Mouse (Mus musculus) MEL (cell line): ENCODE results near the gene Parpbp. TPM values are rescaled to one million over a fixed set of nuclear protein-coding genes. Genes with fewer than 3 reads are reported as not detected.

Source experiments
- DNase-seq: peaks from one replicate; pipeline ENCODE4 v3.0.0; 2011; ENCODE audit warnings: low read depth, low spot score
- H3K27ac ChIP-seq: 2 replicates; pipeline ENCODE4 v1.5.1; 2012; ENCODE audit warnings: low read depth, mild to moderate bottlenecking, control low read depth, low read length, moderate library complexity; ENCODE audit not compliant: control insufficient read depth
- H3K27me3 ChIP-seq, 2 experiments: fragments of 150-350 bp in 1 of 2; sonication (generic) in 1 of 2; 2 replicates each; pipeline ENCODE4 v1.6.1; 2012; ENCODE audit warnings: low read length in 2 of 2, mild to moderate bottlenecking in 2 of 2, improper control_type of control experiment in 1 of 2, moderate library complexity in 1 of 2; ENCODE audit not compliant: insufficient read depth in 2 of 2, control insufficient read depth in 1 of 2
- H3K36me3 ChIP-seq, 2 experiments: 2 replicates each; pipeline ENCODE4 v1.6.1; 2012 to 2014; ENCODE audit warnings: low read length in 2 of 2, improper control_type of control experiment in 1 of 2, inconsistent platforms in 1 of 2, mild to moderate bottlenecking in 1 of 2; ENCODE audit not compliant: insufficient read depth in 2 of 2, control insufficient read depth in 1 of 2
- H3K4me1 ChIP-seq, 2 experiments: fragments of 150-350 bp in 1 of 2; sonication (generic) in 1 of 2; 2 replicates each; pipeline ENCODE4 v1.6.1; 2012; ENCODE audit warnings: low read length in 2 of 2, improper control_type of control experiment in 1 of 2, mild to moderate bottlenecking in 1 of 2; ENCODE audit not compliant: insufficient read depth in 2 of 2, control insufficient read depth in 1 of 2
- H3K4me3 ChIP-seq, 2 experiments: fragments of 150-350 bp in 1 of 2; sonication (generic) in 1 of 2; 2 replicates each; pipeline ENCODE4 v1.5.1; 2012; ENCODE audit warnings: low read depth in 2 of 2, low read length in 2 of 2, mild to moderate bottlenecking in 2 of 2, moderate library complexity in 2 of 2, control low read depth in 1 of 2, improper control_type of control experiment in 1 of 2; ENCODE audit not compliant: control insufficient read depth in 1 of 2, insufficient read depth in 1 of 2
- H3K79me2 ChIP-seq: 2 replicates; pipeline ENCODE4 v1.6.1; 2012; ENCODE audit warnings: mild to moderate bottlenecking, low read length, moderate library complexity; ENCODE audit not compliant: control insufficient read depth, poor library complexity, insufficient read depth
- H3K9ac ChIP-seq: 2 replicates; pipeline ENCODE4 v1.6.1; 2012; ENCODE audit warnings: low read depth, mild to moderate bottlenecking, control low read depth, low read length, moderate library complexity; ENCODE audit not compliant: control insufficient read depth, poor library complexity, severe bottlenecking
- H3K9me3 ChIP-seq: fragments of 150-350 bp; sonication (generic); replicated peaks from 2 replicates; pipeline ENCODE4 v1.6.1; 2012; ENCODE audit warnings: mild to moderate bottlenecking, low read length, improper control_type of control experiment, moderate library complexity; ENCODE audit not compliant: insufficient read depth
- BHLHE40 ChIP-seq: IDR thresholded peaks from 2 replicates; pipeline ENCODE4 v1.6.1; 2012; ENCODE audit warnings: low read depth, mild to moderate bottlenecking, inconsistent platforms, low read length, improper control_type of control experiment, borderline replicate concordance
- CHD1 ChIP-seq: IDR thresholded peaks from 2 replicates; pipeline ENCODE4 v1.6.1; 2012; ENCODE audit warnings: low read depth, mild to moderate bottlenecking, inconsistent platforms, low read length, improper control_type of control experiment
- CHD2 ChIP-seq: IDR thresholded peaks from 2 replicates; pipeline ENCODE4 v1.6.1; 2011; ENCODE audit warnings: low read length, improper control_type of control experiment
- CTCF ChIP-seq, 3 experiments: IDR thresholded peaks in 2 of 3; conservative IDR thresholded peaks in 1 of 3; 2 replicates each; pipeline ENCODE4 v1.5.1; 2011 to 2012; ENCODE audit warnings: low read length in 3 of 3, low read depth in 2 of 3, mild to moderate bottlenecking in 2 of 3, improper control_type of control experiment in 1 of 3, inconsistent platforms in 1 of 3, mixed read lengths in 1 of 3, moderate library complexity in 1 of 3; ENCODE audit not compliant: control insufficient read depth in 1 of 3, insufficient read depth in 1 of 3, poor library complexity in 1 of 3, severe bottlenecking in 1 of 3
- E2F4 ChIP-seq: IDR thresholded peaks from 2 replicates; pipeline ENCODE4 v1.6.1; 2011; ENCODE audit warnings: low read depth, low read length, improper control_type of control experiment, borderline replicate concordance
- EP300 ChIP-seq, 2 experiments: IDR thresholded peaks; 2 replicates each; pipeline ENCODE4 v1.6.1; 2011; ENCODE audit warnings: improper control_type of control experiment in 2 of 2, low read length in 2 of 2, low read depth in 1 of 2, mild to moderate bottlenecking in 1 of 2
- GABPA ChIP-seq: IDR thresholded peaks from 2 replicates; pipeline ENCODE4 v1.6.1; 2012; ENCODE audit warnings: low read depth, mild to moderate bottlenecking, inconsistent platforms, low read length, improper control_type of control experiment, moderate library complexity
- GATA1 ChIP-seq: IDR thresholded peaks from 2 replicates; pipeline ENCODE4 v1.6.1; 2011; ENCODE audit warnings: low read depth, low read length, improper control_type of control experiment
- HCFC1 ChIP-seq: IDR thresholded peaks from 2 replicates; pipeline ENCODE4 v1.6.1; 2012; ENCODE audit warnings: low read depth, mild to moderate bottlenecking, inconsistent platforms, low read length, improper control_type of control experiment, moderate library complexity
- JUND ChIP-seq: IDR thresholded peaks from 2 replicates; pipeline ENCODE4 v1.6.1; 2011; ENCODE audit warnings: low read depth, mild to moderate bottlenecking, improper control_type of control experiment, low read length
- KAT2A ChIP-seq: conservative IDR thresholded peaks from 2 replicates; pipeline ENCODE4 v1.6.1; 2012; ENCODE audit warnings: low read depth, low read length, improper control_type of control experiment, inconsistent platforms
- MEF2A ChIP-seq: IDR thresholded peaks from 2 replicates; pipeline ENCODE4 v1.6.1; 2014; ENCODE audit warnings: low read depth, mild to moderate bottlenecking, inconsistent platforms, low read length, improper control_type of control experiment; ENCODE audit not compliant: poor library complexity, insufficient replicate concordance, severe bottlenecking; ENCODE audit errors: extremely low read depth
- MXI1 ChIP-seq: IDR thresholded peaks from 2 replicates; pipeline ENCODE4 v1.6.1; 2011; ENCODE audit warnings: mild to moderate bottlenecking, low read depth, low read length, improper control_type of control experiment
- MYB ChIP-seq: IDR thresholded peaks from 2 replicates; pipeline ENCODE4 v1.6.1; 2011; ENCODE audit warnings: mild to moderate bottlenecking, low read depth, low read length, improper control_type of control experiment
- MYC ChIP-seq: IDR thresholded peaks from 2 replicates; pipeline ENCODE4 v1.6.1; 2011; ENCODE audit warnings: low read depth, mild to moderate bottlenecking, low read length, improper control_type of control experiment, moderate library complexity
- NRF1 ChIP-seq: IDR thresholded peaks from 2 replicates; pipeline ENCODE4 v1.6.1; 2014; ENCODE audit warnings: low read depth, mild to moderate bottlenecking, inconsistent platforms, low read length, improper control_type of control experiment, moderate library complexity; ENCODE audit not compliant: poor library complexity, insufficient read depth, severe bottlenecking
- POLR2A ChIP-seq, 2 experiments: IDR thresholded peaks; 2 replicates each; pipeline ENCODE4 v1.6.1; 2011 to 2012; ENCODE audit warnings: low read length in 2 of 2, mild to moderate bottlenecking in 2 of 2, control low read depth in 1 of 2, improper control_type of control experiment in 1 of 2, low read depth in 1 of 2, moderate library complexity in 1 of 2; ENCODE audit not compliant: control insufficient read depth in 1 of 2, insufficient read depth in 1 of 2, poor library complexity in 1 of 2
- POLR2AphosphoS2 ChIP-seq: IDR thresholded peaks from 2 replicates; pipeline ENCODE4 v1.6.1; 2011; ENCODE audit warnings: low read length, improper control_type of control experiment
- POLR2AphosphoS5 ChIP-seq: IDR thresholded peaks from 2 replicates; pipeline ENCODE4 v1.6.1; 2012; ENCODE audit warnings: low read depth, borderline replicate concordance, mild to moderate bottlenecking, inconsistent platforms, low read length, moderate library complexity, mixed read lengths
- SIN3A ChIP-seq: IDR thresholded peaks from 2 replicates; pipeline ENCODE4 v1.6.1; 2012; ENCODE audit warnings: low read length, improper control_type of control experiment, inconsistent platforms
- TCF12 ChIP-seq: IDR thresholded peaks from 2 replicates; pipeline ENCODE4 v1.6.1; 2014; ENCODE audit warnings: low read depth, mild to moderate bottlenecking, inconsistent platforms, low read length, improper control_type of control experiment, moderate library complexity
- UBTF ChIP-seq: IDR thresholded peaks from 2 replicates; pipeline ENCODE4 v1.6.1; 2012; ENCODE audit warnings: low read depth, mild to moderate bottlenecking, inconsistent platforms, low read length, improper control_type of control experiment, moderate library complexity, borderline replicate concordance; ENCODE audit not compliant: insufficient read depth
- USF1 ChIP-seq: IDR thresholded peaks from 2 replicates; pipeline ENCODE4 v1.6.1; 2014; ENCODE audit warnings: low read depth, mild to moderate bottlenecking, inconsistent platforms, low read length, improper control_type of control experiment, moderate library complexity
- USF2 ChIP-seq, 2 experiments: IDR thresholded peaks; 2 replicates each; pipeline ENCODE4 v1.6.1; 2011 to 2012; ENCODE audit warnings: improper control_type of control experiment in 2 of 2, low read length in 2 of 2, borderline replicate concordance in 1 of 2, inconsistent platforms in 1 of 2, low read depth in 1 of 2, mild to moderate bottlenecking in 1 of 2; ENCODE audit not compliant: insufficient read depth in 1 of 2
- ZMIZ1 ChIP-seq: IDR thresholded peaks from 2 replicates; pipeline ENCODE4 v1.6.1; 2012; ENCODE audit warnings: low read depth, mild to moderate bottlenecking, inconsistent platforms, low read length, improper control_type of control experiment, moderate library complexity
- ZNF384 ChIP-seq: IDR thresholded peaks from 2 replicates; pipeline ENCODE4 v1.6.1; 2012; ENCODE audit warnings: low read depth, mild to moderate bottlenecking, inconsistent platforms, low read length, improper control_type of control experiment
- polyA plus RNA-seq, 2 experiments: library from polyadenylated mRNA; stranded (reverse) in 1 of 2; unstranded in 1 of 2; fragments of >175 nt in 1 of 2; fragments of >200 nt in 1 of 2; gene quantifications; 2 replicates each; pipeline versions ENCODE4 v1.2.1 to v1.2.4; 2012; ENCODE audit warnings: low replicate concordance in 2 of 2, low read depth in 1 of 2; ENCODE audit not compliant: insufficient read length in 2 of 2, insufficient read depth in 1 of 2, missing spikeins in 1 of 2
- total RNA-seq: library from RNA; depleted of rRNA; stranded (reverse); fragments of 300-350 nt; gene quantifications from 2 replicates; pipeline ENCODE4 v1.2.3, GENCODE M21; 2012

The Parpbp gene
- total and polyA plus RNA-seq, 3 experiments = 14.6 to 17.6 TPM; not detected in 1

- Histone ChIP-seq H3K9me3 (no peaks in the 10 kb centered on the region), H3K27me3 (no peaks in the 10 kb centered on the region), H3K4me3 (no peak overlapping the region), H3K36me3 (peaks cover 0 to 34% of the 10 kb centered on the region in 2 experiments; a peak in 2 of 4 replicates), H3K4me1 (no peaks in the 10 kb centered on the region), H3K79me2 (no peaks in the 10 kb centered on the region; the same call in 1 of the 2 replicates), H3K27ac (no peak overlapping the region), H3K9ac (no peak overlapping the region)
- DNase-seq = no peak
- TF ChIP-seq GABPA (no peak), ZMIZ1 (no peak), NRF1 (no peak), E2F4 (no peak), KAT2A (no peak), CHD1 (no peak), ZNF384 (no peak), MYB (no peak), POLR2A (IDR thresholded peaks at IDR 0.05; ENCODE audit: control insufficient read depth in 1 of 2, insufficient read depth in 1 of 2, low read depth in 1 of 2, low read length in 2 of 2, poor library complexity in 1 of 2) (no peak), USF2 (IDR thresholded peaks at IDR 0.05; ENCODE audit: borderline replicate concordance in 1 of 2, insufficient read depth in 1 of 2, low read depth in 1 of 2, low read length in 2 of 2) (no peak)
Measured at GRCm38 (mm10) chr10:88162676-88163075, 15.9 kb upstream of the Parpbp start.

GRCm38 (mm10) chr10:88162096-88162495, 15.4 kb upstream of the Parpbp start:
- Histone ChIP-seq H3K27ac (no peak overlapping the region), H3K4me1 (no peaks in the 10 kb centered on the region), H3K9me3 (no peaks in the 10 kb centered on the region), H3K9ac (no peak overlapping the region), H3K4me3 (no peak overlapping the region), H3K79me2 (no peaks in the 10 kb centered on the region; the same call in 1 of the 2 replicates), H3K27me3 (no peaks in the 10 kb centered on the region), H3K36me3 (peaks cover 0 to 39% of the 10 kb centered on the region in 2 experiments; a peak in 2 of 4 replicates)
- DNase-seq = no peak
- no peak for TF ChIP-seq POLR2AphosphoS2
- no peak for TF ChIP-seq USF1
- TF ChIP-seq MXI1 = no peak
- TF ChIP-seq GATA1 = no peak
- no peak for TF ChIP-seq POLR2AphosphoS5

- no peak overlapping the region for H3K4me3 ChIP-seq
Measured at GRCm38 (mm10) chr10:88151658-88152057, 4.9 kb upstream of the Parpbp start.

More at GRCm38 (mm10) chr10:88151658-88152057, 4.9 kb upstream of the Parpbp start:
- no peak for TF ChIP-seq UBTF
- TF ChIP-seq MEF2A = no peak
- no peak for TF ChIP-seq EP300 (IDR thresholded peaks at IDR 0.05; ENCODE audit: low read depth in 1 of 2, low read length in 2 of 2)
- no peak for TF ChIP-seq TCF12
- no peak for TF ChIP-seq POLR2A (IDR thresholded peaks at IDR 0.05; ENCODE audit: control insufficient read depth in 1 of 2, insufficient read depth in 1 of 2, low read depth in 1 of 2, low read length in 2 of 2, poor library complexity in 1 of 2)
- no peak for TF ChIP-seq BHLHE40
- no peak for TF ChIP-seq JUND
- TF ChIP-seq CHD2 = no peak
- no peak for TF ChIP-seq MYC
- no peak for TF ChIP-seq HCFC1
- no peak for TF ChIP-seq SIN3A
- TF ChIP-seq CTCF (IDR thresholded peaks at IDR 0.05 in 2 of 3, conservative IDR thresholded peaks at IDR 0.05 in 1 of 3; ENCODE audit: control insufficient read depth in 1 of 3, insufficient read depth in 1 of 3, low read depth in 2 of 3, low read length in 3 of 3, poor library complexity in 1 of 3, severe bottlenecking in 1 of 3) = no peak
- Histone ChIP-seq H3K27ac (no peak overlapping the region), H3K9me3 (no peaks in the 10 kb centered on the region), H3K9ac (no peak overlapping the region), H3K27me3 (no peaks in the 10 kb centered on the region), H3K4me1 (peaks cover 0 to 3% of the 10 kb centered on the region in 2 experiments; a peak in 1 of 4 replicates), H3K79me2 (peaks cover 10% of the 10 kb centered on the region), H3K36me3 (peaks cover 11 to 27% of the 10 kb centered on the region in 2 experiments)
- DNase-seq = no peak
